Mouse (Mus musculus) 3134 (cell line): ENCODE data around the gene Rarres1.

Source experiments
- DNase-seq: peaks from one replicate; pipeline ENCODE4 v3.0.0-alpha.2; 2011; ENCODE audit warnings: low spot score; ENCODE audit not compliant: insufficient read length; ENCODE audit errors: extremely low read depth

The Rarres1 gene

GRCm38 (mm10) chr3:67493132-67493531 is 22.2 kb downstream of the Rarres1 start:
- DNase-seq, result no peak

- DNase-seq, result no peak
Observed at GRCm38 (mm10) chr3:67492086-67492869, 23.0 kb downstream of the Rarres1 start.

- DNase-seq, result peak; percentile 63
Observed at GRCm38 (mm10) chr3:67490156-67490555, 25.2 kb downstream of the Rarres1 start.

GRCm38 (mm10) chr3:67485233-67485632 is 30.1 kb downstream of the Rarres1 start:
- no peak for DNase-seq

- no peak for DNase-seq
Observed at GRCm38 (mm10) chr3:67482400-67482799, 32.9 kb downstream of the Rarres1 start.

GRCm38 (mm10) chr3:67479806-67480205 is 35.5 kb downstream of the Rarres1 start:
- DNase-seq, result no peak

GRCm38 (mm10) chr3:67473438-67473837 is 41.9 kb downstream of the Rarres1 start:
- no peak for DNase-seq

GRCm38 (mm10) chr3:67471408-67472127 is 43.8 kb downstream of the Rarres1 start:
- DNase-seq, result no peak

GRCm38 (mm10) chr3:67467281-67467680 is 48.0 kb downstream of the Rarres1 start:
- DNase-seq, result no peak

GRCm38 (mm10) chr3:67466576-67466975 is 48.7 kb downstream of the Rarres1 start:
- DNase-seq, result no peak

GRCm38 (mm10) chr3:67463450-67464372 is 51.6 kb downstream of the Rarres1 start, which contains the start of gene Lxn:
TSS of gene Lxn (minus strand) at chr3:67463926.
- DNase-seq, result peak; percentile 88

GRCm38 (mm10) chr3:67463001-67463400 is 52.3 kb downstream of the Rarres1 start:
- DNase-seq, result no peak

GRCm38 (mm10) chr3:67462578-67462977 is 52.7 kb downstream of the Rarres1 start:
- DNase-seq, result no peak

GRCm38 (mm10) chr3:67462015-67462414 is 53.3 kb downstream of the Rarres1 start:
- DNase-seq, result no peak

GRCm38 (mm10) chr3:67459881-67460280 is 55.4 kb downstream of the Rarres1 start:
- no peak for DNase-seq

GRCm38 (mm10) chr3:67450601-67451210 is 64.6 kb downstream of the Rarres1 start:
- no peak for DNase-seq

GRCm38 (mm10) chr3:67449660-67450059 is 65.7 kb downstream of the Rarres1 start:
- DNase-seq, result no peak

GRCm38 (mm10) chr3:67447143-67447542 is 68.2 kb downstream of the Rarres1 start:
- DNase-seq, result no peak

GRCm38 (mm10) chr3:67434011-67434410 is 81.3 kb downstream of the Rarres1 start:
- no peak for DNase-seq

- peak; percentile 83 for DNase-seq
Observed at GRCm38 (mm10) chr3:67429999-67430380, 85.3 kb downstream of the Rarres1 start, which contains the start of gene Gfm1. TSS of gene Gfm1 (plus strand) at chr3:67430096.
